Mouse (Mus musculus) liver, embryonic 14.5 days (tissue): ENCODE measurements around the gene Surf6. TPM values are rescaled to one million over a fixed set of nuclear protein-coding genes. Genes with fewer than 3 reads are reported as not detected.

ENCODE experiments used
- ATAC-seq: fragments of 200-750 bp; cut with Nextera tagmentation; 2 replicates; pipeline ENCODE4 v1.8.0; 2017; ENCODE audit warnings: moderate number of reproducible peaks, mild to moderate bottlenecking, moderate library complexity; ENCODE audit not compliant: insufficient read depth
- DNase-seq, 3 experiments: peaks; one replicate each; pipeline ENCODE4 v3.0.0-alpha.2; 2012 to 2013; ENCODE audit warnings: low read depth in 3 of 3, low spot score in 3 of 3
- H3K27ac ChIP-seq: fragments of 300-500 bp; sonication (generic); 2 replicates; pipeline ENCODE4 v1.5.1; 2014; ENCODE audit warnings: moderate library complexity, mild to moderate bottlenecking, control low read depth, inconsistent platforms
- H3K27me3 ChIP-seq: fragments of 300-500 bp; sonication (generic); 2 replicates; pipeline ENCODE4 v1.6.1; 2014; ENCODE audit warnings: mild to moderate bottlenecking, low read length, moderate library complexity; ENCODE audit not compliant: control insufficient read depth, insufficient read depth
- H3K36me3 ChIP-seq: fragments of 300-500 bp; sonication (generic); replicated peaks from 2 replicates; pipeline ENCODE4 v1.6.1; 2014; ENCODE audit warnings: low read depth; ENCODE audit not compliant: control insufficient read depth, insufficient read depth
- H3K4me1 ChIP-seq, 2 experiments: fragments of 200-500 bp in 1 of 2; fragments of 300-500 bp in 1 of 2; sonication (generic) in 1 of 2; replicated peaks; 2 replicates each; pipeline ENCODE4 v1.6.1; 2012 to 2014; ENCODE audit warnings: antibody characterized with exemption in 1 of 2, inconsistent platforms in 1 of 2, low read length in 1 of 2; ENCODE audit not compliant: control insufficient read depth in 2 of 2, insufficient read depth in 2 of 2
- H3K4me2 ChIP-seq: fragments of 300-500 bp; sonication (generic); 2 replicates; pipeline ENCODE4 v1.6.1; 2014; ENCODE audit warnings: low read depth, mild to moderate bottlenecking, control low read depth, moderate library complexity
- H3K4me3 ChIP-seq, 2 experiments: fragments of 200-500 bp in 1 of 2; fragments of 300-500 bp in 1 of 2; sonication (generic) in 1 of 2; 2 replicates each; pipeline ENCODE4 v1.5.1; 2012 to 2014; ENCODE audit warnings: low read depth in 2 of 2, low read length in 2 of 2, mild to moderate bottlenecking in 2 of 2, control low read depth in 1 of 2, inconsistent platforms in 1 of 2, moderate library complexity in 1 of 2; ENCODE audit not compliant: insufficient read depth in 1 of 2
- H3K9ac ChIP-seq: fragments of 300-500 bp; sonication (generic); replicated peaks from 2 replicates; pipeline ENCODE4 v1.6.1; 2014; ENCODE audit warnings: mild to moderate bottlenecking, control low read depth, moderate library complexity
- H3K9me3 ChIP-seq: fragments of 300-500 bp; sonication (generic); 2 replicates; pipeline ENCODE4 v1.6.1; 2016; ENCODE audit warnings: low read length, mixed read lengths; ENCODE audit not compliant: control insufficient read depth
- CTCF ChIP-seq: IDR thresholded peaks from 2 replicates; pipeline ENCODE4 v1.5.1; 2016; ENCODE audit warnings: antibody characterized with exemption, low read depth, control low read depth
- EP300 ChIP-seq: IDR thresholded peaks from 2 replicates; pipeline ENCODE4 v1.6.1; 2016; ENCODE audit warnings: antibody characterized with exemption, low read depth
- WGBS: fragments of 180-500 bp; shearing (Covaris S2); extraction: QIAGEN DNeasy Blood & Tissue Kit; methylation state at CpG from one replicate; pipeline ENCODE4 v1.1.7; 2014; ENCODE audit not compliant: insufficient replicate concordance; 5-methylcytosine and 5-hydroxymethylcytosine counted together
- polyA plus RNA-seq, 2 experiments: library from polyadenylated mRNA; depleted of rRNA in 1 of 2; stranded (reverse) in 1 of 2; unstranded in 1 of 2; fragments of >200 nt; fragmentation: Nextera tagmentation in 1 of 2; extraction: Ambion mirVana in 1 of 2; gene quantifications; 2 replicates each; pipeline versions ENCODE4 v1.2.1 to v1.2.3; 2012 to 2014

Gene Surf6
- polyA plus RNA-seq, 2 experiments, result 6.3 to 10.6 TPM

DNA sequence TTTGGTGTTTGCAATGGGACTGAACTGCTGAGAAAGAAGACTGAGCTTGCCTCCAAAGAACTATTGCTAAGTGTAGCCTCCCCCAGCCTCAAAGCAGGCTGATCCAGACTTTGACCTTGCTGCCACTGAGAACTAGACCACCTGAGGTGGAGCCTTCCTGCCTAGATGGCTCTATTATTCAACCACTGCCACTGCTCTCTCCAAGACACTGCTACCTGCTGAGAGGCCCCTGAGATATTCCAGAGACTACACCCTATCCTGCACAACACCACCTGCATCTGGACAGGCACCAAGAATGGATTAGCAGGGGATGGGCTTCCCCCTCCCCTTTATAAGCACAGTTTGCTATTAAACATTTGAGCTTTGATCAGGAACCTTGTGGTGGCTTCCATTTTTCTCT is 24.1 kb downstream of the Surf6 start:
- TF ChIP-seq CTCF (no peak), EP300 (no peak)
- no peaks in the 10 kb centered on the region for H3K4me1 ChIP-seq
- ATAC-seq (no peak), DNase-seq (no peak)
- H3K4me3 ChIP-seq, result no peak overlapping the region
- H3K27ac ChIP-seq, result no peak overlapping the region
- H3K36me3 ChIP-seq, result no peaks in the 10 kb centered on the region
- no peak overlapping the region for H3K4me2 ChIP-seq
- H3K27me3 ChIP-seq, result no peaks in the 10 kb centered on the region
- no peaks in the 10 kb centered on the region for H3K9me3 ChIP-seq
- no peak overlapping the region for H3K9ac ChIP-seq

DNA sequence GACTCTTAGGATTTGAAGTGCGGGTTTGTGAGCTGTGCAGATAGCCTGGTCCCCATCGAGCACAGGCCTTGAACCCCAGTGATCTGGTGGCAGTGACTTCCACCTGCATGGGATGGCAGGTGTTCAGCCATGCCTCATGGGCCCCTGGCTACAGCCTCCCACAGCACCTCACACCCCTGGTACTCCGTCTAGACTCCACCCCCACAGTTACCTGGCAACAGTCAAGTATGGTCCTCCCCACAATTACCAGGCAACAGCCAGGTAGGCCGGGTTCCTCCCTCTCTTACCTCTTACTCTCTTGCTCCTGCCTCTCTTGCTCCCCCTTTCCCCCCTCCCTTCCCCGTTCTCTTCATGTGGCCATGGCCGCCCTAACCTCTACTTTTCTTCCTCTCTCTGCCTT is 32.0 kb downstream of the Surf6 start:
- 41% methylated on average over 6 of the region's 6 CpGs for WGBS
- ATAC-seq, result no peak
- Histone ChIP-seq H3K9me3 (no peaks in the 10 kb centered on the region), H3K4me3 (no peak overlapping the region), H3K4me1 (no peaks in the 10 kb centered on the region), H3K4me2 (no peak overlapping the region), H3K27ac (no peak overlapping the region), H3K36me3 (no peaks in the 10 kb centered on the region), H3K9ac (no peak overlapping the region), H3K27me3 (no peaks in the 10 kb centered on the region)
- TF ChIP-seq CTCF, result no peak
- TF ChIP-seq EP300, result no peak
- DNase-seq, result no peak

DNA sequence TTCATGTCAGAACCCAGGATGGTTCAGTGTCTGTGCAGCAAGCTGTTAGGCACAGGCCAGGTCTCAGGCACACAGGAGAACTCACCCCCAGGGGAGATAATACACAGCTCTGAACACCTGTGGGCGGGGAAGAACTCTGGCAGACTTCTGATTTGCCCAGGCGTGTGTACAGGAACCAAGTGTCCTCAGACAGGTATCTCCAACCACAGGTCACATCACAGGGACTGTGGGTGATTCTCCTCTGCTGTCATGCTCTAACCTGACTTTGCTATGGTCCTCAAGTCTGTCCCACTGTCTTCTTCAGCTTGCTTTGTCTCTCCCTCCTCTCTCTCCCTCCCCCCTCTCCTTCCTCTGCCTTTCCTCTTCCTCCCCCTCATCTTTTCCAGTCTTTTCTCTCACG is 37.8 kb downstream of the Surf6 start, which contains the start of gene Abo:
Abo (minus strand) TSS at position 101 of the 400 bp plus-strand sequence.
- WGBS, result 41% methylated on average over 3 of the region's 3 CpGs
- ATAC-seq (no peak), DNase-seq (no peak)
- H3K4me2 ChIP-seq, result no peak within 1 kb of the TSS
- no peaks in the 10 kb centered on the region for H3K9me3 ChIP-seq
- no peak within 1 kb of the TSS for H3K4me3 ChIP-seq
- TF ChIP-seq CTCF (no peak), EP300 (no peak)
- H3K27me3 ChIP-seq, result no peaks in the 10 kb centered on the region
- no peak within 1 kb of the TSS for H3K27ac ChIP-seq
- no peak within 1 kb of the TSS for H3K9ac ChIP-seq
- H3K36me3 ChIP-seq, result no peaks in the 10 kb centered on the region
- no peaks in the 10 kb centered on the region for H3K4me1 ChIP-seq

DNA sequence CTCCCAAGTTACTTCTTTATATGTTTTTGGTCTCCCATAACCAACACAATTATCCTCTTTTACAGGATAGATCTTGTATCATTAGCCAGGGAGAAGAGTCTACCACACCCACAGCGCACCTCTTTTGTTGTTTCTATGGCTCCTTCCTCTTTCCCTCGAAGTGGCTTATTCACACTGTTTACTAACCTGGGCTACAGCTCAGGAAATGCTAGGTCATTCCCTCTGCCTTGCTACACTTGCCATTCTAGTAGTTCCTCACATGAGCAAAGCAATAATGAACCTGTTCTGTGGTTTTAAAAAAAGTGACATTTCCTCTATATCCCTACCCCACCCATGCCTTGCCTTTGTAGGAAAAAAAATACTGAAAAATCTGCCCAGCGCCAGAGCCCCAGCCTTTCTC is 39.8 kb downstream of the Surf6 start:
- H3K4me3 ChIP-seq, result no peak overlapping the region
- WGBS, result 48% methylated on average over 3 of the region's 3 CpGs
- H3K36me3 ChIP-seq, result no peaks in the 10 kb centered on the region
- H3K27ac ChIP-seq, result no peak overlapping the region
- H3K4me1 ChIP-seq, result no peaks in the 10 kb centered on the region
- H3K9ac ChIP-seq, result no peak overlapping the region
- H3K9me3 ChIP-seq, result no peaks in the 10 kb centered on the region
- H3K27me3 ChIP-seq, result no peaks in the 10 kb centered on the region
- ATAC-seq (no peak), DNase-seq (no peak)
- no peak overlapping the region for H3K4me2 ChIP-seq
- TF ChIP-seq EP300, result no peak
- no peak for TF ChIP-seq CTCF

DNA sequence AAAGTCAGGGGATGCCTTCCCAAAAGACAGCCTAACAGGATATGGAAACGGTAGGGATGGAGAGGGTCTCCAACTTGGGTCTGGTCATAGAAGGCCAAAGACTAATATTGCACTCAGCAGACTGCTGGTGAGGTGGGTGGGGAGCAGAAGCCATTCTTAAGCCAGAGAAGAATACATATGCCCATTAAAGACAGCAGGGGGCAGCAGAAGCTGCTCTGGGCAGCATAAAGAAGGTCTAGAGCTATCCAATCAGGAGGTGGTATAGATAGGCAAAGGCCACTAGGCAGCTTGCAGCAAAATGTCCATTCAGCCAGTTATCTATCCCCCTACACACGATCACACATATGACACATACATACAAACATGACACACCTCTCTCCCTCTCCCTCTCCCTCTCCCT is 55.0 kb downstream of the Surf6 start:
- 17% methylated on average over 2 of the region's 2 CpGs for WGBS
- ATAC-seq (no peak), DNase-seq (peak; percentile 2 to 4 (median 4))
- Histone ChIP-seq H3K36me3 (no peaks in the 10 kb centered on the region), H3K9me3 (no peaks in the 10 kb centered on the region), H3K4me3 (no peak overlapping the region), H3K4me2 (no peak overlapping the region), H3K9ac (no peak overlapping the region), H3K27ac (no peak overlapping the region), H3K4me1 (no peaks in the 10 kb centered on the region), H3K27me3 (no peaks in the 10 kb centered on the region)
- TF ChIP-seq CTCF, result peak; percentile 67
- no peak for TF ChIP-seq EP300

Other genes with a start within 250 kb of the Surf6 start
- not detected in 2 replicates for gene Lcn4, start 231.6 kb downstream of the Surf6 start, polyA plus RNA-seq (2012; rRNA removed)
- not detected in 2 replicates for gene Lcn4, start 231.6 kb downstream of the Surf6 start, polyA plus RNA-seq (2014; fragmentation: Nextera tagmentation; extraction: Ambion mirVana)
- not detected in 2 replicates for gene Abo, start 37.9 kb downstream of the Surf6 start, polyA plus RNA-seq (2012; rRNA removed)
- not detected in 2 replicates for gene Abo, start 37.9 kb downstream of the Surf6 start, polyA plus RNA-seq (2014; fragmentation: Nextera tagmentation; extraction: Ambion mirVana)
- 13.7 and 15.1 TPM in 2 replicates for gene Med22, start 7.8 kb upstream of the Surf6 start, polyA plus RNA-seq (2012; rRNA removed)
- 10.4 and 11.4 TPM in 2 replicates for gene Med22, start 7.8 kb upstream of the Surf6 start, polyA plus RNA-seq (2014; fragmentation: Nextera tagmentation; extraction: Ambion mirVana)
- gene Rpl7a, start 7.9 kb upstream of the Surf6 start, polyA plus RNA-seq (2012; rRNA removed), result 909 and 1,309 TPM in 2 replicates
- gene Rpl7a, start 7.9 kb upstream of the Surf6 start, polyA plus RNA-seq (2014; fragmentation: Nextera tagmentation; extraction: Ambion mirVana), result 501 and 504 TPM in 2 replicates
- gene Surf2, start 13.5 kb upstream of the Surf6 start, polyA plus RNA-seq (2012; rRNA removed), result 21.0 and 27.2 TPM in 2 replicates
- 20.0 and 21.7 TPM in 2 replicates for gene Surf2, start 13.5 kb upstream of the Surf6 start, polyA plus RNA-seq (2014; fragmentation: Nextera tagmentation; extraction: Ambion mirVana)
- 23.1 and 25.8 TPM in 2 replicates for gene Surf1, start 13.7 kb upstream of the Surf6 start, polyA plus RNA-seq (2012; rRNA removed)
- 31.7 and 33.9 TPM in 2 replicates for gene Surf1, start 13.7 kb upstream of the Surf6 start, polyA plus RNA-seq (2014; fragmentation: Nextera tagmentation; extraction: Ambion mirVana)
- 46.5 and 53.4 TPM in 2 replicates for gene Surf4, start 31.0 kb upstream of the Surf6 start, polyA plus RNA-seq (2012; rRNA removed)
- gene Surf4, start 31.0 kb upstream of the Surf6 start, polyA plus RNA-seq (2014; fragmentation: Nextera tagmentation; extraction: Ambion mirVana), result 80.3 and 83.1 TPM in 2 replicates
- gene Stkld1, start 31.2 kb upstream of the Surf6 start, polyA plus RNA-seq (2012; rRNA removed), result 0.03 and 0.07 TPM in 2 replicates
- gene Stkld1, start 31.2 kb upstream of the Surf6 start, polyA plus RNA-seq (2014; fragmentation: Nextera tagmentation; extraction: Ambion mirVana), result 0.10 TPM in 1 of 2 replicates, not detected in the other
- gene Rexo4, start 61.5 kb upstream of the Surf6 start, polyA plus RNA-seq (2012; rRNA removed), result 14.8 and 18.6 TPM in 2 replicates
- gene Rexo4, start 61.5 kb upstream of the Surf6 start, polyA plus RNA-seq (2014; fragmentation: Nextera tagmentation; extraction: Ambion mirVana), result 18.0 and 20.1 TPM in 2 replicates
- 1.3 and 1.8 TPM in 2 replicates for gene Adamts13, start 70.5 kb upstream of the Surf6 start, polyA plus RNA-seq (2012; rRNA removed)
- 0.89 and 0.91 TPM in 2 replicates for gene Adamts13, start 70.5 kb upstream of the Surf6 start, polyA plus RNA-seq (2014; fragmentation: Nextera tagmentation; extraction: Ambion mirVana)
- gene Cacfd1, start 107.0 kb upstream of the Surf6 start, polyA plus RNA-seq (2012; rRNA removed), result 11.0 and 11.8 TPM in 2 replicates
- 8.8 TPM in 2 replicates for gene Cacfd1, start 107.0 kb upstream of the Surf6 start, polyA plus RNA-seq (2014; fragmentation: Nextera tagmentation; extraction: Ambion mirVana)
- gene Slc2a6, start 125.1 kb upstream of the Surf6 start, polyA plus RNA-seq (2012; rRNA removed), result 0.12 and 0.17 TPM in 2 replicates
- 0.20 TPM in 1 of 2 replicates, not detected in the other for gene Slc2a6, start 125.1 kb upstream of the Surf6 start, polyA plus RNA-seq (2014; fragmentation: Nextera tagmentation; extraction: Ambion mirVana)
- gene Mymk, start 169.3 kb upstream of the Surf6 start, polyA plus RNA-seq (2012; rRNA removed), result 0.03 TPM in 1 of 2 replicates, not detected in the other
- not detected in 2 replicates for gene Mymk, start 169.3 kb upstream of the Surf6 start, polyA plus RNA-seq (2014; fragmentation: Nextera tagmentation; extraction: Ambion mirVana)
- 0.31 and 0.47 TPM in 2 replicates for gene Adamtsl2, start 176.5 kb upstream of the Surf6 start, polyA plus RNA-seq (2012; rRNA removed)
- gene Adamtsl2, start 176.5 kb upstream of the Surf6 start, polyA plus RNA-seq (2014; fragmentation: Nextera tagmentation; extraction: Ambion mirVana), result 0.25 and 0.53 TPM in 2 replicates
- 0.01 and 0.04 TPM in 2 replicates for gene Fam163b, start 239.6 kb upstream of the Surf6 start, polyA plus RNA-seq (2012; rRNA removed)
- not detected in 2 replicates for gene Fam163b, start 239.6 kb upstream of the Surf6 start, polyA plus RNA-seq (2014; fragmentation: Nextera tagmentation; extraction: Ambion mirVana)